Comparison of ENCODE assay signal across 8 mouse cellular contexts in genomic region chr2:8676546-8676945, GRCm38 (mm10).
DNase-seq lines count a peak whose midpoint lies in the region; ATAC-seq and TF ChIP-seq lines count a peak whose summit lies in the region.

No protein-coding gene starts in this region.

- TF ChIP-seq POLR2A in ES-Bruce4 (IDR thresholded peaks at IDR 0.05; ENCODE audit: insufficient read depth, low read length), result no peak

- H3K9ac ChIP-seq in intestine, postnatal 0 days (ENCODE audit: low read depth, low read length), result no peak overlapping the region
- H3K9ac ChIP-seq in intestine, embryonic 16.5 days (ENCODE audit: low read depth, low read length), result no peak overlapping the region
- H3K9ac ChIP-seq in ES-Bruce4 (ENCODE audit: low read depth, poor library complexity, severe bottlenecking), result no peak overlapping the region
- no peak overlapping the region for H3K9ac ChIP-seq in embryonic facial prominence, embryonic 11.5 days (replicated peaks; ENCODE audit: low read length)

- H3K27me3 ChIP-seq in intestine, postnatal 0 days (replicated peaks; ENCODE audit: control insufficient read depth, insufficient read depth, low read length), result no peaks in the 10 kb centered on the region
- H3K27me3 ChIP-seq in intestine, embryonic 16.5 days (replicated peaks; ENCODE audit: control insufficient read depth, insufficient read depth, low read length), result no peaks in the 10 kb centered on the region
- H3K27me3 ChIP-seq in ES-Bruce4 (ENCODE audit: control insufficient read depth, insufficient read depth, low read length, poor library complexity, severe bottlenecking), result no peaks in the 10 kb centered on the region
- no peaks in the 10 kb centered on the region for H3K27me3 ChIP-seq in embryonic facial prominence, embryonic 11.5 days (ENCODE audit: control insufficient read depth, insufficient read depth, low read length)

- ATAC-seq in intestine, postnatal 0 days, result no peak
- ATAC-seq in intestine, embryonic 16.5 days, result no peak
- ATAC-seq in embryonic facial prominence, embryonic 11.5 days (replicated peaks; ENCODE audit: insufficient number of reproducible peaks, low FRiP score, low TSS enrichment, low read depth), result no peak

- H3K9me3 ChIP-seq in intestine, postnatal 0 days (ENCODE audit: control insufficient read depth), result no peaks in the 10 kb centered on the region
- no peaks in the 10 kb centered on the region for H3K9me3 ChIP-seq in intestine, embryonic 16.5 days (ENCODE audit: control insufficient read depth, low read length)
- no peaks in the 10 kb centered on the region for H3K9me3 ChIP-seq in ES-Bruce4 (replicated peaks; ENCODE audit: control insufficient read depth, insufficient read depth, low read length, poor library complexity, severe bottlenecking)
- H3K9me3 ChIP-seq in embryonic facial prominence, embryonic 11.5 days (replicated peaks; ENCODE audit: control insufficient read depth, low read length), result no peaks in the 10 kb centered on the region

- no peaks in the 10 kb centered on the region for H3K36me3 ChIP-seq in intestine, postnatal 0 days (ENCODE audit: control insufficient read depth, insufficient read depth)
- no peaks in the 10 kb centered on the region for H3K36me3 ChIP-seq in intestine, embryonic 16.5 days (ENCODE audit: control insufficient read depth, insufficient read depth, low read length)
- no peaks in the 10 kb centered on the region for H3K36me3 ChIP-seq in ES-Bruce4 (ENCODE audit: control insufficient read depth, insufficient read depth, low read length, poor library complexity, severe bottlenecking)
- H3K36me3 ChIP-seq in embryonic facial prominence, embryonic 11.5 days (replicated peaks; ENCODE audit: control insufficient read depth, insufficient read depth, low read depth, low read length), result no peaks in the 10 kb centered on the region

- H3K27ac ChIP-seq in intestine, postnatal 0 days (ENCODE audit: low read depth, low read length), result no peak overlapping the region
- no peak overlapping the region for H3K27ac ChIP-seq in intestine, embryonic 16.5 days (ENCODE audit: low read length)
- no peak overlapping the region for H3K27ac ChIP-seq in ES-Bruce4 (ENCODE audit: insufficient read depth, low read length)
- H3K27ac ChIP-seq in embryonic facial prominence, embryonic 11.5 days (replicated peaks; ENCODE audit: low read depth, low read length), result no peak overlapping the region

- WGBS in intestine, postnatal 0 days, result 12% methylated on average over 4 of the region's 4 CpGs
- WGBS in intestine, embryonic 16.5 days, result 11% methylated on average over 4 of the region's 4 CpGs
- whole genome bisulfite sequencing in embryonic facial prominence, embryonic 11.5 days, result 14% methylated on average over 4 of the region's 4 CpGs

- peak; percentile 27 for DNase-seq in A20 (ENCODE audit: low read depth, low spot score)
- peak; percentile 68 for DNase-seq in embryonic facial prominence, embryonic 11.5 days (ENCODE audit: low spot score)
- peak; percentile 19 for DNase-seq in lung, postnatal 36 days
- no peak for DNase-seq in gastrocnemius, postnatal 4 days (ENCODE audit: low spot score in 2 of 2)
- no peak for DNase-seq in heart, postnatal 25 days (ENCODE audit: low spot score)

- no peak overlapping the region for H3K4me3 ChIP-seq in intestine, postnatal 0 days (ENCODE audit: low read depth, low read length)
- H3K4me3 ChIP-seq in intestine, embryonic 16.5 days (ENCODE audit: low read length), result no peak overlapping the region
- no peak overlapping the region for H3K4me3 ChIP-seq in ES-Bruce4 (ENCODE audit: low read depth, low read length)
- no peak overlapping the region for H3K4me3 ChIP-seq in embryonic facial prominence, embryonic 11.5 days (ENCODE audit: low read depth, low read length)

- TF ChIP-seq EP300 in ES-Bruce4 (IDR thresholded peaks at IDR 0.05; ENCODE audit: insufficient read depth, low read depth, low read length), result no peak

- no peak overlapping the region for H3K4me2 ChIP-seq in intestine, postnatal 0 days (replicated peaks; ENCODE audit: low read depth)
- no peak overlapping the region for H3K4me2 ChIP-seq in intestine, embryonic 16.5 days (ENCODE audit: low read depth, low read length)
- H3K4me2 ChIP-seq in embryonic facial prominence, embryonic 11.5 days (ENCODE audit: low read depth, low read length), result no peak overlapping the region

- no peaks in the 10 kb centered on the region for H3K4me1 ChIP-seq in intestine, postnatal 0 days (replicated peaks; ENCODE audit: control insufficient read depth, insufficient read depth, low read length)
- H3K4me1 ChIP-seq in intestine, embryonic 16.5 days (ENCODE audit: control insufficient read depth, insufficient read depth, low read length), result no peaks in the 10 kb centered on the region
- H3K4me1 ChIP-seq in ES-Bruce4 (ENCODE audit: control insufficient read depth, insufficient read depth, low read length), result no peaks in the 10 kb centered on the region
- no peaks in the 10 kb centered on the region for H3K4me1 ChIP-seq in embryonic facial prominence, embryonic 11.5 days (ENCODE audit: control insufficient read depth, insufficient read depth, low read length)

- peak; percentile 72 for TF ChIP-seq CTCF in intestine, postnatal 0 days (IDR thresholded peaks at IDR 0.05; ENCODE audit: low read depth)
- TF ChIP-seq CTCF in ES-Bruce4 (IDR thresholded peaks at IDR 0.05; ENCODE audit: low read depth, low read length), result peak; percentile 25

- intact Hi-C loops in heart, postnatal 25 days (cut with DNase I), result loop anchor here (5.0 to 10.0 kb wide), 4 partner anchors 1208 to 1611 kb away; partner anchors contain the start of genes 4930412O13Rik and 9230102O04Rik

Comparison
In these comparisons a context has a peak if more than half of its experiments do, and no peak if none do; other contexts are left out.
1. DNase-seq: peak in A20 (single experiment), embryonic facial prominence, embryonic 11.5 days (single experiment) and lung, postnatal 36 days (single experiment); none in gastrocnemius, postnatal 4 days (0 of 2) and heart, postnatal 25 days (single experiment).